Mouse (Mus musculus) MN1 (cell line): ENCODE results near the gene Zfyve27.

Experiments used
- DNase-seq: peaks from one replicate; pipeline ENCODE4 v3.0.0-alpha.2; 2016; ENCODE audit warnings: low spot score

The Zfyve27 gene

GRCm38 (mm10) chr19:42142757-42143156, 21.0 kb upstream of the Zfyve27 start:
- DNase-seq, result no peak

GRCm38 (mm10) chr19:42144067-42144466, 19.7 kb upstream of the Zfyve27 start:
- no peak for DNase-seq

GRCm38 (mm10) chr19:42144541-42145167, 19.1 kb upstream of the Zfyve27 start:
- DNase-seq, result peak; percentile 81

- no peak for DNase-seq
Observed at GRCm38 (mm10) chr19:42145210-42145609, 18.5 kb upstream of the Zfyve27 start.

- no peak for DNase-seq
Observed at GRCm38 (mm10) chr19:42145731-42146130, 18.0 kb upstream of the Zfyve27 start.

GRCm38 (mm10) chr19:42146276-42147010, 17.3 kb upstream of the Zfyve27 start:
- no peak for DNase-seq

- DNase-seq, result peak; percentile 68
Observed at GRCm38 (mm10) chr19:42147170-42147768, 16.5 kb upstream of the Zfyve27 start, which contains the start of gene Marveld1. Gene Marveld1 (plus strand): TSS chr19:42147400.

GRCm38 (mm10) chr19:42147769-42148568, 15.8 kb upstream of the Zfyve27 start:
- peak; percentile 56 for DNase-seq

GRCm38 (mm10) chr19:42148569-42148860, 15.2 kb upstream of the Zfyve27 start:
- no peak for DNase-seq

- peak; percentile 82 for DNase-seq
Observed at GRCm38 (mm10) chr19:42151990-42152389, 11.8 kb upstream of the Zfyve27 start.

- peak; percentile 28 for DNase-seq
Observed at GRCm38 (mm10) chr19:42157493-42158237, 6.1 kb upstream of the Zfyve27 start.

GRCm38 (mm10) chr19:42158246-42159017, 5.3 kb upstream of the Zfyve27 start:
- peak; percentile 61 for DNase-seq

- DNase-seq, result no peak
Observed at GRCm38 (mm10) chr19:42164188-42164587, 437 bp downstream of the Zfyve27 start.

GRCm38 (mm10) chr19:42166130-42166529, 2.4 kb downstream of the Zfyve27 start:
- DNase-seq, result peak; percentile 76

- DNase-seq, result no peak
Observed at GRCm38 (mm10) chr19:42166766-42167165, 3.0 kb downstream of the Zfyve27 start.

- DNase-seq, result no peak
Observed at GRCm38 (mm10) chr19:42167489-42167888, 3.7 kb downstream of the Zfyve27 start.

GRCm38 (mm10) chr19:42169322-42169975, 5.7 kb downstream of the Zfyve27 start:
- peak; percentile 23 for DNase-seq

GRCm38 (mm10) chr19:42170025-42170969, 6.5 kb downstream of the Zfyve27 start:
- DNase-seq, result peak; percentile 94

GRCm38 (mm10) chr19:42176841-42177240, 13.1 kb downstream of the Zfyve27 start:
- no peak for DNase-seq
